Mouse (Mus musculus): Measurements from ENCODE around the gene H2-M5.

The H2-M5 gene

GRCm38 (mm10) chr17:36994528-36994927 is 5.2 kb upstream of the H2-M5 start:
- in situ Hi-C loops (cut with MboI; ENCODE audit: unreplicated experiment in 2 of 2), result loop anchor here (5.0 to 10.0 kb wide), 2 partner anchors 77 to 210 kb away; partner anchors contain the start of gene Olfr94 (in 1 of the 2)

DNA sequence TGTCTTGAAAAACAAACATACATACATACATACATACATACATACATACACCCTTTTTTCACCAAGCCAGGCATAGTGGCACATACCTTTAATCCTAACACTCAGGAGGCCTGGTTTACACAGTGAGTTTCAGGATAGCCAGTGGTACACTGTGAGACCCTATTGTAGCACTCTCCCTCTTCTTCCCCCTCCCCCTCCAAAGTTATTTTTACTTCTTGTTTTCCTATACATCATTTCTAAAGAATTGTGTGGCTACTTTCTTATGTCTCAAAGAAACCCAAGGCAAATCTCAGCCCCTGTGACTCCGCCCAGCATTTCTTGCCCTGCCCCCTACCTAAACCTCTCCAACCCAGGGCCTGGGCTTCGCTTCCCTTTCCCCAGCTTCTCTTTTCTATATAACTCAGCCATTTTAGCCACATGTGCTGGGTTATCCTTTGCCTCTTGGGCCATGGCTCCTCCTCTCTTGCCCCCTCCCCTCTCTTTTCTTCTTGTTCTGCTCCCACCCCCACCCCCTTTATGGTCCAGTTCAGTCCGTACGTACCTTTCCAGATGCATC is 4.5 kb upstream of the H2-M5 start:
- in situ Hi-C loops (cut with MboI; ENCODE audit: unreplicated experiment in 2 of 2), result loop anchor here (5.0 to 10.0 kb wide), 2 partner anchors 77 to 211 kb away; partner anchors contain the start of gene Olfr94 (in 1 of the 2)

GRCm38 (mm10) chr17:36992336-36993104 is 3.2 kb upstream of the H2-M5 start:
- in situ Hi-C loops (cut with MboI; ENCODE audit: unreplicated experiment in 2 of 2), result loop anchor here (5.0 to 10.0 kb wide), 2 partner anchors 75 to 212 kb away; partner anchors contain the start of gene Olfr94 (in 1 of the 2)

DNA sequence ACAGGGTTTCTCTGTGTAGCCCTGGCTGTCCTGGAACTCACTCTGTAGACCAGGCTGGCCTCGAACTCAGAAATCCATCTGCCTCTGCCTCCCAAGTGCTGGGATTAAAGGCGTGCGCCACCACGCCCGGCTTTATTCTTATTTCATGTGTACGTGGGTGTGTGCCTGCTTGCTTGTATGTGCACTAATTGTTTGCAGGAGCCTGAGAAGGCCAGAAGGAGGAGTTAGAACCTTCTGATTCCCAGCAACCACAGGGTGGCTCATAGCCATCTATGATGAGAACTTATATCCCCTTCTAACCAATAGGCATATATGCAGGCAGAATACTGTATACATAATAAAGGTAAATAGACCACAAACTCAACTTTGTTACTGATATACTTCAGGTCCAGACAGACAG is 1.3 kb upstream of the H2-M5 start:
- in situ Hi-C loops (cut with MboI; ENCODE audit: unreplicated experiment in 2 of 2), result loop anchor here (5.0 to 10.0 kb wide), 2 partner anchors 73 to 214 kb away; partner anchors contain the start of gene Olfr94 (in 1 of the 2)

- in situ Hi-C loops (cut with MboI; ENCODE audit: unreplicated experiment in 2 of 2), result no loop called here
Measured at GRCm38 (mm10) chr17:36988475-36988874, 862 bp downstream of the H2-M5 start.

DNA sequence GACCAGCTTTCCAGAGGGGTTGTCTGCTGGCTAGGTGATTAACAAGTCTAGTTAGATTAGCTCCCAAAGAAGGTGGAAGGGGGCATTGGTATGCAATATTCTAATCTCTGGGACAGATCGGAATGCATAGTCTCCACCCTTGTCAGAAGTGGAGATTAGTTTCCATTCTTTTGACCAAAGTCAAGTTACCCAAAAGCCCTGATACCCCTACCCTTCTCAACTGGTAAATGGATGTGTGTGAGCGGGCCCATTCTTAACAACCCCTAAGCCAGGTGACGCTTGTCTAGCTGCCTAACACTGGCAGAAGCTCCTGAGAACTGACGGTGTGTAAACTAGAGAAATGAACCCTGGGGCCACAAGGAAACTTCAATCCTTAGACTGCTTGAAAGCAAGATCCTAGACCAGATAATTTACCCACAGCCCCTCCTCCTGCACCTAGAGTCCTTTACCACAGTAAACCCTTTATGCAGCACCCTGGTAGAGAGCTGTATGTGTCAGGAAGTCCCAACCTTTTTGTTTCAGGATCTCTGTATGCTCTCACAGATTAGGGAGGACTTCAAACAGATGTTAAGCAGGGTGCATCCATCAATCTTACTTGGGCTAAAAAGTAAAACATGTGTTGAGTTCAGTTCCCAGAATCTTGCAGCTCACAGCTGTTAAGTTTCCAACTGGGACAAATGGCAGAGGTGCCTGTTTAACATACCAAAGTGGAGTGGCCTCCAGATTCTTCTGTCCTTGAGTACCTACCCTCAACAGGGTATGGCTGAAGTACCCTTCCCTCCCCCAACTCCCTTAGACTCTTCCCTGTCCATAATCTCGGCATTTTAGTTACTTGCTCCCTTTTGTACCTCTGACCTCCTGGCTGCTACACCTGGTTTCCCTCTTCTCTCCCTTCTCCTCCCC is 6.8 kb downstream of the H2-M5 start:
- in situ Hi-C loops (cut with MboI; ENCODE audit: unreplicated experiment in 2 of 2), result no loop called here

GRCm38 (mm10) chr17:36981845-36982244 is 7.5 kb downstream of the H2-M5 start:
- in situ Hi-C loops (cut with MboI; ENCODE audit: unreplicated experiment in 2 of 2), result no loop called here

DNA sequence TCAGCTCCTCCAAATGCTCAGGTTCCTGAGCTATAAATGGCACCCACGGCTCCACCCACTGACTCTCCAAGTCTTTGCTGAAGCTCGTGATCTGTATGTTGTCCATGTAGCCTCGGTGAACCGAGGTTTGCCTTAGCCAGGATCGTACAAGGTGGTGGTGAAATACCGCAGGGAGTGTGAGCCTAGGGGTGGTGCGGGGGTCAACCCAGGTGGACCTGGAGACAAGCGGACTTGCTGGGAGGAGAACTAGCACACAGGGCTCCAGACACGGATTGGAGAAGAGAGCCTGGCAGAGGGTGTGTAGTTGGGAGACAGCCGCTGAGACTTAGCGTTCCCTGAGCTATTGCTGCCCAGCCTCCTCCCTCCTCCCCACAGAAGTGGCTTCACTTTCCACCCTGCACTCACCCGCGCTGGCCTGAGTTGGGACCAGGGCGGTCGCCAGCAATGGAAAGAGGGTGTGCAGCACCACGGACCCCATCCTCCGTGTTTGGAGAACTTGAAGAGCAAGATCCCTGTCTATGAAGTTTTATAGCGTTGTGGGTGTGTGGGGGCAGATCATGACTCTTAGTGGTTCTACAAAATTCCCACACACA is 8.0 kb downstream of the H2-M5 start, which contains the start of gene 2410137M14Rik:
Gene 2410137M14Rik, minus strand, starts transcription at position 17 of the 593 bp plus-strand sequence.
- in situ Hi-C loops (cut with MboI; ENCODE audit: unreplicated experiment in 2 of 2), result no loop called here

- in situ Hi-C loops (cut with MboI; ENCODE audit: unreplicated experiment in 2 of 2), result loop anchor here in 1 of 2 experiments (25.0 kb wide), 1 partner anchor 1011 kb away; the partner anchor contains the start of gene Abcf1
Measured at GRCm38 (mm10) chr17:36973271-36973787, 16.0 kb downstream of the H2-M5 start.

DNA sequence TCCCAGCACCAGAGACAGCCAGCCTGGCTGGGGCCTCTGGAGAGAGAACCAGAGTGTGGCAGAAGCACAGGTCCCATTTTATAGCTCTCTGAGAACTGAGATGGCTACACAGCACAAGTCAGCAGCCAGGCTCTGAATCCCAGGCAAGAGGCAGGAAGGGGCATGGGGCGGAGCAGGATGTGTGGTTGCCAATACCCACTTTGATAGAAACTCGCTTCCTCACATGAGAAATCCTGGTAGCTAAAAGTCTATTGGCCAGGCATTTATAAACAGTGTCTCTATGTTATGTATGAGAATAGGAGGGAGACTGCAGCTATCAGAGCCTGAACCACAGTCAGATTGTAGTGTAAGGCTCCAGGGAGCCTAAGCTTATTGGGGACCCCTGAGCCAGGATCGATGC is 16.5 kb downstream of the H2-M5 start:
- in situ Hi-C loops (cut with MboI; ENCODE audit: unreplicated experiment in 2 of 2), result loop anchor here in 1 of 2 experiments (25.0 kb wide), 1 partner anchor 1010 kb away; the partner anchor contains the start of gene Abcf1

- in situ Hi-C loops (cut with MboI; ENCODE audit: unreplicated experiment in 2 of 2), result loop anchor here in 1 of 2 experiments (25.0 kb wide), 1 partner anchor 1009 kb away; the partner anchor contains the start of gene Abcf1
Measured at GRCm38 (mm10) chr17:36971172-36971850, 18.0 kb downstream of the H2-M5 start.

- in situ Hi-C loops (cut with MboI; ENCODE audit: unreplicated experiment in 2 of 2), result loop anchor here in 1 of 2 experiments (25.0 kb wide), 1 partner anchor 1008 kb away; the partner anchor contains the start of gene Abcf1
Measured at GRCm38 (mm10) chr17:36970316-36970890, 18.9 kb downstream of the H2-M5 start.

DNA sequence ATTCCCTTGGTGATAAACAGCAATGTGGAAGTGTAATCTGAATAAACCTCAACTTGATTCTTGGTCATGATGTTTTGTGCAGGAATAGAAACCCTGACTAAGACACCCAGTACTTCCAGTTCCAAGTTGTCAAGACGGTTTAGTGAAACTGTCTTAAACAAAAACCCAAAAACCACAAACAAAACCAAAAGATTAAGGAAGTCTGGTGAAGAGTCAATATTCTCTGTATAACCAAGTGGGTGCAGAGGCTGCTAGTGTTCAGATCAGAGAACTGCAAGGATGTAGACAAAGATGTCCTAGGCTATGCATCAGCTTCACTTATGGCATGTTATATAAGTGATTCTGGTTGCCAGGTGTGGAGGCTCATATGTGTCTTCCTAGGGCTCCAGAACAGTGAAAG is 22.5 kb downstream of the H2-M5 start:
- in situ Hi-C loops (cut with MboI; ENCODE audit: unreplicated experiment in 2 of 2), result loop anchor here in 1 of 2 experiments (25.0 kb wide), 1 partner anchor 1005 kb away; the partner anchor contains the start of gene Abcf1

GRCm38 (mm10) chr17:36961125-36961524 is 28.2 kb downstream of the H2-M5 start:
- in situ Hi-C loops (cut with MboI; ENCODE audit: unreplicated experiment in 2 of 2), result loop anchor here in 1 of 2 experiments (25.0 kb wide), 1 partner anchor 999 kb away; the partner anchor contains the start of gene Abcf1

GRCm38 (mm10) chr17:36958884-36959283 is 30.5 kb downstream of the H2-M5 start:
- in situ Hi-C loops (cut with MboI; ENCODE audit: unreplicated experiment in 2 of 2), result loop anchor here in 1 of 2 experiments (25.0 kb wide), 1 partner anchor 997 kb away; the partner anchor contains the start of gene Abcf1

- in situ Hi-C loops (cut with MboI; ENCODE audit: unreplicated experiment in 2 of 2), result loop anchor here in 1 of 2 experiments (25.0 kb wide), 1 partner anchor 996 kb away; the partner anchor contains the start of gene Abcf1
Measured at GRCm38 (mm10) chr17:36957999-36958743, 31.2 kb downstream of the H2-M5 start, which contains the start of the genes Znrd1 and Znrd1as. Znrd1 (minus strand) TSS chr17:36958559. Znrd1as (plus strand) TSS chr17:36958592.

- in situ Hi-C loops (cut with MboI; ENCODE audit: unreplicated experiment in 2 of 2), result loop anchor here in 1 of 2 experiments (25.0 kb wide), 1 partner anchor 991 kb away; the partner anchor contains the start of gene Abcf1
Measured at GRCm38 (mm10) chr17:36953062-36953461, 36.3 kb downstream of the H2-M5 start.

Measured in v-Abl transformed pro-B cells (cell line).